Mouse (Mus musculus): Measurements from ENCODE around the gene Ror2. TPM values are rescaled to one million over a fixed set of nuclear protein-coding genes. Genes with fewer than 3 reads are reported as not detected.

The Ror2 gene
- polyA plus RNA-seq, 1 experiment from 2014 or later = 2.2 TPM

- no peaks in the 10 kb centered on the region for H3K27me3 ChIP-seq (replicated peaks; ENCODE audit: control insufficient read depth, insufficient read depth, low read length)
- no peaks in the 10 kb centered on the region for H3K9me3 ChIP-seq (replicated peaks; ENCODE audit: control insufficient read depth, low read length)
- no peak overlapping the region for H3K4me2 ChIP-seq (ENCODE audit: low read length)
- WGBS = 74% methylated on average over 4 of the region's 4 CpGs
- no peak overlapping the region for H3K4me3 ChIP-seq (ENCODE audit: low read depth, low read length)
- no peaks in the 10 kb centered on the region; the same call in none of the 2 replicates for H3K4me1 ChIP-seq (ENCODE audit: control insufficient read depth, insufficient read depth, low read length)
- no peak for DNase-seq (ENCODE audit: low spot score)
- no peak overlapping the region for H3K9ac ChIP-seq (ENCODE audit: low read length)
- no peaks in the 10 kb centered on the region for H3K36me3 ChIP-seq (ENCODE audit: control insufficient read depth, insufficient read depth, low read length)
- H3K27ac ChIP-seq (ENCODE audit: low read depth, low read length) = no peak overlapping the region
- ATAC-seq = no peak
These were observed 18.8 kb downstream of the Ror2 start for GRCm38 (mm10) chr13:53267155-53267554.

GRCm38 (mm10) chr13:53266543-53266951, 19.4 kb downstream of the Ror2 start:
- no peak overlapping the region for H3K4me2 ChIP-seq (ENCODE audit: low read length)
- H3K4me3 ChIP-seq (ENCODE audit: low read depth, low read length) = no peak overlapping the region
- ATAC-seq = no peak
- no peaks in the 10 kb centered on the region for H3K9me3 ChIP-seq (replicated peaks; ENCODE audit: control insufficient read depth, low read length)
- WGBS = 79% methylated on average over 8 of the region's 8 CpGs
- H3K27me3 ChIP-seq (replicated peaks; ENCODE audit: control insufficient read depth, insufficient read depth, low read length) = no peaks in the 10 kb centered on the region
- no peak for DNase-seq (ENCODE audit: low spot score)
- H3K27ac ChIP-seq (ENCODE audit: low read depth, low read length) = no peak overlapping the region
- no peak overlapping the region for H3K9ac ChIP-seq (ENCODE audit: low read length)
- H3K36me3 ChIP-seq (ENCODE audit: control insufficient read depth, insufficient read depth, low read length) = no peaks in the 10 kb centered on the region
- no peaks in the 10 kb centered on the region; the same call in none of the 2 replicates for H3K4me1 ChIP-seq (ENCODE audit: control insufficient read depth, insufficient read depth, low read length)

GRCm38 (mm10) chr13:53264896-53265295, 21.0 kb downstream of the Ror2 start:
- Histone ChIP-seq H3K4me2 (ENCODE audit: low read length) (no peak overlapping the region), H3K9me3 (replicated peaks; ENCODE audit: control insufficient read depth, low read length) (no peaks in the 10 kb centered on the region), H3K4me3 (ENCODE audit: low read depth, low read length) (no peak overlapping the region), H3K4me1 (ENCODE audit: control insufficient read depth, insufficient read depth, low read length) (no peaks in the 10 kb centered on the region; the same call in none of the 2 replicates), H3K27me3 (replicated peaks; ENCODE audit: control insufficient read depth, insufficient read depth, low read length) (no peaks in the 10 kb centered on the region), H3K27ac (ENCODE audit: low read depth, low read length) (no peak overlapping the region), H3K36me3 (ENCODE audit: control insufficient read depth, insufficient read depth, low read length) (no peaks in the 10 kb centered on the region), H3K9ac (ENCODE audit: low read length) (no peak overlapping the region)
- no peak for DNase-seq (ENCODE audit: low spot score)
- WGBS = 85% methylated on average over 4 of the region's 4 CpGs
- ATAC-seq = no peak

- no peak for ATAC-seq
These were observed 23.2 kb downstream of the Ror2 start for GRCm38 (mm10) chr13:53262509-53263250.

GRCm38 (mm10) chr13:53261106-53261771, 24.7 kb downstream of the Ror2 start:
- no peak overlapping the region for H3K27ac ChIP-seq (ENCODE audit: low read depth, low read length)
- WGBS = 53% methylated on average over 8 of the region's 8 CpGs
- no peaks in the 10 kb centered on the region for H3K36me3 ChIP-seq (ENCODE audit: control insufficient read depth, insufficient read depth, low read length)
- H3K27me3 ChIP-seq (replicated peaks; ENCODE audit: control insufficient read depth, insufficient read depth, low read length) = no peaks in the 10 kb centered on the region
- H3K4me2 ChIP-seq (ENCODE audit: low read length) = no peak overlapping the region
- H3K9me3 ChIP-seq (replicated peaks; ENCODE audit: control insufficient read depth, low read length) = no peaks in the 10 kb centered on the region
- no peak overlapping the region for H3K9ac ChIP-seq (ENCODE audit: low read length)
- ATAC-seq (no peak), DNase-seq (ENCODE audit: low spot score) (no peak)
- no peak overlapping the region for H3K4me3 ChIP-seq (ENCODE audit: low read depth, low read length)
- H3K4me1 ChIP-seq (ENCODE audit: control insufficient read depth, insufficient read depth, low read length) = no peaks in the 10 kb centered on the region

More at GRCm38 (mm10) chr13:53262509-53263250, 23.2 kb downstream of the Ror2 start:
- no peak overlapping the region for H3K27ac ChIP-seq (ENCODE audit: low read depth, low read length)
- 84% methylated on average over 16 of the region's 16 CpGs for WGBS
- H3K36me3 ChIP-seq (ENCODE audit: control insufficient read depth, insufficient read depth, low read length) = no peaks in the 10 kb centered on the region
- H3K9me3 ChIP-seq (replicated peaks; ENCODE audit: control insufficient read depth, low read length) = no peaks in the 10 kb centered on the region
- H3K4me3 ChIP-seq (ENCODE audit: low read depth, low read length) = no peak overlapping the region
- DNase-seq (ENCODE audit: low spot score) = no peak
- H3K9ac ChIP-seq (ENCODE audit: low read length) = no peak overlapping the region
- no peaks in the 10 kb centered on the region for H3K27me3 ChIP-seq (replicated peaks; ENCODE audit: control insufficient read depth, insufficient read depth, low read length)
- no peak overlapping the region for H3K4me2 ChIP-seq (ENCODE audit: low read length)
- H3K4me1 ChIP-seq (ENCODE audit: control insufficient read depth, insufficient read depth, low read length) = no peaks in the 10 kb centered on the region; the same call in 1 of the 2 replicates

GRCm38 (mm10) chr13:53258943-53259342, 27.0 kb downstream of the Ror2 start:
- Histone ChIP-seq H3K9ac (ENCODE audit: low read length) (no peak overlapping the region), H3K9me3 (replicated peaks; ENCODE audit: control insufficient read depth, low read length) (no peaks in the 10 kb centered on the region), H3K27ac (ENCODE audit: low read depth, low read length) (no peak overlapping the region), H3K4me3 (ENCODE audit: low read depth, low read length) (no peak overlapping the region), H3K4me2 (ENCODE audit: low read length) (no peak overlapping the region), H3K27me3 (replicated peaks; ENCODE audit: control insufficient read depth, insufficient read depth, low read length) (no peaks in the 10 kb centered on the region), H3K36me3 (ENCODE audit: control insufficient read depth, insufficient read depth, low read length) (no peaks in the 10 kb centered on the region), H3K4me1 (ENCODE audit: control insufficient read depth, insufficient read depth, low read length) (no peaks in the 10 kb centered on the region)
- WGBS = 69% methylated on average over 8 of the region's 8 CpGs
- DNase-seq (ENCODE audit: low spot score) = no peak
- no peak for ATAC-seq

- DNase-seq (ENCODE audit: low spot score) = no peak
- WGBS = 43% methylated on average over 4 of the region's 4 CpGs
- Histone ChIP-seq H3K4me3 (ENCODE audit: low read depth, low read length) (no peak overlapping the region), H3K27ac (ENCODE audit: low read depth, low read length) (no peak overlapping the region), H3K27me3 (replicated peaks; ENCODE audit: control insufficient read depth, insufficient read depth, low read length) (no peaks in the 10 kb centered on the region), H3K36me3 (ENCODE audit: control insufficient read depth, insufficient read depth, low read length) (no peaks in the 10 kb centered on the region), H3K4me1 (ENCODE audit: control insufficient read depth, insufficient read depth, low read length) (no peaks in the 10 kb centered on the region), H3K4me2 (ENCODE audit: low read length) (no peak overlapping the region), H3K9me3 (replicated peaks; ENCODE audit: control insufficient read depth, low read length) (no peaks in the 10 kb centered on the region), H3K9ac (ENCODE audit: low read length) (no peak overlapping the region)
- ATAC-seq = no peak
These were observed 27.4 kb downstream of the Ror2 start for GRCm38 (mm10) chr13:53258497-53258896.

GRCm38 (mm10) chr13:53253255-53253654, 32.7 kb downstream of the Ror2 start:
- Histone ChIP-seq H3K27ac (ENCODE audit: low read depth, low read length) (no peak overlapping the region), H3K4me2 (ENCODE audit: low read length) (no peak overlapping the region), H3K27me3 (replicated peaks; ENCODE audit: control insufficient read depth, insufficient read depth, low read length) (no peaks in the 10 kb centered on the region), H3K36me3 (ENCODE audit: control insufficient read depth, insufficient read depth, low read length) (no peaks in the 10 kb centered on the region), H3K9ac (ENCODE audit: low read length) (no peak overlapping the region), H3K9me3 (replicated peaks; ENCODE audit: control insufficient read depth, low read length) (no peaks in the 10 kb centered on the region), H3K4me1 (ENCODE audit: control insufficient read depth, insufficient read depth, low read length) (0 out of 2 replicates have a peak, but pooled peaks cover 2% of the 10 kb centered on the region), H3K4me3 (ENCODE audit: low read depth, low read length) (no peak overlapping the region)
- no peak for ATAC-seq
- no peak for DNase-seq (ENCODE audit: low spot score)
- whole genome bisulfite sequencing = 92% methylated on average over 12 of the region's 12 CpGs

All from forebrain, embryonic 14.5 days (tissue).